Mouse (Mus musculus) bone marrow, adult 2 months (tissue): ENCODE data around the gene Tmbim1.

Experiments used
- CTCF ChIP-seq: fragments of 200-500 bp; IDR thresholded peaks from 2 replicates; pipeline ENCODE4 v1.5.1; 2011; ENCODE audit warnings: low read length, control low read depth; ENCODE audit not compliant: control insufficient read depth, insufficient read depth
- POLR2A ChIP-seq: fragments of 200-500 bp; IDR thresholded peaks from 2 replicates; pipeline ENCODE4 v1.6.1; 2011; ENCODE audit warnings: low read depth, mild to moderate bottlenecking, control low read depth, low read length, borderline replicate concordance; ENCODE audit not compliant: control insufficient read depth

- TF ChIP-seq CTCF, result no peak
- TF ChIP-seq POLR2A, result no peak
These were observed 65.8 kb downstream of the Tmbim1 start for GRCm38 (mm10) chr1:74239618-74240017.
